Mouse (Mus musculus): ENCODE measurements around the gene Ppef1.
A peak's percentile ranks its signal among the peaks of the same experiment; 100 is the strongest.

The Ppef1 gene

DNA sequence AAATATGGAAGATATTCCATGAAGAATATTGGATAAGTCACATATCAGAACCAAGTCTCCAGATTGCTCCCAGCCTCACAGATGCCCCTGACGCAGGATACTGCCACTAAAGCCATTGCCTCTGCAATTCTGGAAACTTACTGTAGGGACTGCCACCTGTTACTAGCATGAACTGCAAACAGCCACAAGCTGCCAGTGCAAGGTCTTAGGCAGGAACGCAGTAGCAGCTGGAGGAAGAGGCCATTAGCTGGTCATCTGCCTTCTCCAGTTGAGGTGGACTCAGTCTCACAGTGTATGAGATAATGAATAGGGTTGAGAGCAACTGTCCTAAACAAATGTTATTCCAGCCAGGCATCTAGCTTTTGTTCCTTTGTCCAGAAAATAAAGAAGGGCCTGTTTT, 137.5 kb downstream of the Ppef1 start:
- no peak for DNase-seq

DNA sequence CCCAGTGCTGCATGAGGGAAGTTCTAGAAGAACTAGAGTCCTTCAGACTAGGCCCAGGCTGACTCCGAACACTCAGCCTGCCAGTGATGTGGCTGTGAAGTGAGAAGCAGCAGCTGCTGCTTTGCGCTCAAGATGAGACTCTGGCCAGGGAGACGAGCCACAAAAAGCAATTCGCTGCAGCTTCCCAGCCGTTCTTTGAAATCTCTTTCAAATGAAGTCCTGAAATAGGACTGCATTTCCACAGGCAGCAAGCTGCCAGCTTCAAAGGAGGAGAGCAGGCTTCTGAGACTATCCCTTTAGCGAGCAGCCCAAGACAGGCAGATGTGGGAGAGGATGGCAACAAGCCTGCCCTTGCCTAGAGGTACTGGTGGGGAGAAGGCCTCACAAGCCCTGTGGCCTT, 142.6 kb downstream of the Ppef1 start:
- no peak for DNase-seq

DNA sequence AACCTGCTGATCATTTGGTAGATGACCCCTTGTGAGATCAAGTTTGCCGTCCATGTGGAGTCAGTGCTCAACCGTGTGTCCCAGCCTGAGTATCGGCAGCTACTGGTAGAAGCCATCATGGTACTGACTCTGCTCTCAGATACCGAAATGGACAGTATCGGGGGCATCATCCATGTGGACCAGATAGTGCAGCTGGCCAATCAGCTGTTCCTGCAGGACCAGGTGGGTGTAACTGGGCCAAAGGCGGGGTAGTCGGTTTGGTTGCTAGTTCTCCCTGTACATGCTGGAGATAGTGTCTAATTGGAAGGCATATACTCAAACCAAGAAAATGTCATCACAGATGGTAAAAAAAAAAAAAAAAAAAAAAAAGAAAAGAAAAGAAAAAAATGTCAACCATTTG, 145.4 kb downstream of the Ppef1 start:
- DNase-seq, result no peak

DNA sequence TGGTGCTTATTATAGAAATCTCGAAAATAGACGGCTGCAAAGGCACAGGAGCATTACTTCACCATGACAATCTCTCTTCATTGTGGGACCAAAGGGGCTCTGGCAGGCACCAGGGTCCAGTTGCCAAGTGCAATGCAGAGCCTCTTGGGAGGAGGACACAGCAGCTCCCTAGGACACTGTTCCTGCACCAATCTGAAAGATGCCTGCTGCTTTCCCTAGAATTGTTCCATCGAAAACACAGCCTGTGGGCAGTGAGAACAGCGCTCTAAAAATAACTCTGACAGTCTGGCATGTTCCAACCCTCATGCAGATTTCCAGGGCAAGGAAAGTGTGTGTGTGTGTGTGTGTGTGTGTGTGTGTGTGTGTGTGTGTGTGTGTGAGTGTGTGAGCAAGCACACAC, 147.0 kb downstream of the Ppef1 start:
- DNase-seq, result no peak

DNA sequence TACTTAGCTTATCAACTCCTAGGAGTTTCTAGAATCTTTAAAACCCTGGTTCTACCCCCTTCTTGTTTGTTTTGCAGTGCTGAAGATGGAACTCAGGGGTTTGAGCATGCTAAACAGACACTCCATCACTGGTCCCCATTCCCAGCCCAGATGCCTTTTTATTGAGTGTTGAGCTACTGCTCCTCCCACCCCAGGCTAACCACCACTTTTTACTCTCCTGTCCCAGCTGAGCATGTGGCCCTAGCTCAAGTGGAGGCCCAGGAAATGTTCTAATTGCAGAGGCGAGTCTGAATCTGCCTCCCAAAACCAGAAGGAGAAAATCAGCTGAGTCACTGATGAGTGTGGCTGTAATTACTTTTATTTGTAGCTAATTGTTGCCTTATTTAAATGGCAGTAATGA, 150.5 kb downstream of the Ppef1 start:
- no peak for DNase-seq

DNA sequence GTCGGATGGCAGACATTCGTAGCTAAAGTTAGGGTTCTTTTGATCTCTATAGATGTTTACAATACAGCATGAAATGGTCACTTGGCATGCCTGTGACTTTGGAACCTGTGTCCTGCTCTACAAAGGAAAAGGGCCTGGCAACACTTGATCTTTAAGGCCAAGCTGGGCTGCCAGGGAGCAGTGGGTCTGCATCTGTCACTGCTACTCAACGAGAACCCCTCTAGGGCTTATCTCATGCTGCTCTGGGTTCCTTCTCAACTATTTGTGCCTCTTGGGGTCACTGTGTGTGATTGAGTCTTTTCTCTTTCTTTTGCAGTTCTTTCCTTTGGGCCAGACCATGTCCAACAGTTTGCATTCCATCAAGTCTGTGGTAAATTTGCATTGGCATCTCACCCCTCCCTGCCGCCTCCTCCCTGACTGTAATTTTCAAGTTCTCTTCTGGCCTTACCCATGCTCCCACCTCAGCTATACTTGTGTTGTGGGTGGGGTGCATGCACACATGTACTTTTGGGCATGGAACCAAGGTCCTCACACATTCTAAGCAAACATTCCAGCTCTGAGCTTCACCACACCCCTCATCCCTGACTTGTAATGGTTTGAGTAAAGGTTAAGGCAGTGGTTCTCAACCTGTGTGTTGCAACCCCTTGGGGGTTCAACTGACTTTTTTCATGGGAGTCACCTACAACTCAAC, 151.3 kb downstream of the Ppef1 start:
- no peak for DNase-seq

DNA sequence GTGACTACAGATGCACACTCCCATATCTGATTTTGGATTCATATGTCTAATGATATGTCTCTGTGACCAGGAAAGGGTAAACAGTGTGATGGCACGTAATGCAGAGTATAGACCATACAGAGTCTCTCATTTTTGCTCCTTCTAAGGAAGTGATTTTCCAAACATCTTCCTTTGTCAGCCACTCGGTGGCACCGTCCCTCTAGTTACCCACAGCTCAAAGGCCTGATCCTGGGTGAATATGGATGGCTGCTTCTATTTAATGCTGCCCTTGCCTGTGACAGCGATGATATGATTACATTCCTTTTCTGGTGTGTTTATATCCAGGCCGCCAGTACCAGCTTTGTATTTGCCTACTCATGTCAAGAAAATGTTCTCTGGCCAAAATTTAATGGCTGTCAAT, 152.0 kb downstream of the Ppef1 start:
- peak in 1 of 2 experiments; percentile 38 for DNase-seq

All from cerebellum, postnatal 25 days (tissue).